Mouse (Mus musculus): ENCODE measurements around the gene Tmem132b. TPM values are rescaled to one million over a fixed set of nuclear protein-coding genes. Genes with fewer than 3 reads are reported as not detected.

Tmem132b gene
- polyA plus RNA-seq, 1 experiment from 2014 or later, result 0.11 TPM

- Histone ChIP-seq H3K27ac (no peak overlapping the region), H3K4me3 (no peak overlapping the region), H3K9me3 (no peaks in the 10 kb centered on the region), H3K27me3 (no peaks in the 10 kb centered on the region), H3K4me2 (no peak overlapping the region), H3K4me1 (peaks cover 7% of the 10 kb centered on the region; the same call in 1 of the 2 replicates), H3K36me3 (no peaks in the 10 kb centered on the region), H3K9ac (no peak overlapping the region)
- WGBS, result 75% methylated on average over 5 of the region's 5 CpGs
- ATAC-seq (ENCODE audit: borderline replicate concordance, extremely low read depth, low FRiP score, low TSS enrichment), result no peak
These were observed 53.6 kb downstream of the Tmem132b start for GRCm38 (mm10) chr5:125585211-125585610.

- no peak overlapping the region for H3K4me3 ChIP-seq
- H3K27me3 ChIP-seq, result no peaks in the 10 kb centered on the region
- ATAC-seq (ENCODE audit: borderline replicate concordance, extremely low read depth, low FRiP score, low TSS enrichment), result no peak
- no peak overlapping the region for H3K27ac ChIP-seq
- no peaks in the 10 kb centered on the region for H3K9me3 ChIP-seq
- H3K9ac ChIP-seq, result no peak overlapping the region
- peaks cover 7% of the 10 kb centered on the region; the same call in 1 of the 2 replicates for H3K4me1 ChIP-seq
- WGBS, result 60% methylated on average over 7 of the region's 7 CpGs
- H3K36me3 ChIP-seq, result no peaks in the 10 kb centered on the region
- H3K4me2 ChIP-seq, result no peak overlapping the region
These were observed 56.6 kb downstream of the Tmem132b start for GRCm38 (mm10) chr5:125588203-125588602.

GRCm38 (mm10) chr5:125588876-125589667 is 57.5 kb downstream of the Tmem132b start:
- no peak overlapping the region for H3K9ac ChIP-seq
- H3K4me2 ChIP-seq, result peak overlapping the region; percentile 48
- H3K27ac ChIP-seq, result no peak overlapping the region
- H3K27me3 ChIP-seq, result no peaks in the 10 kb centered on the region
- no peaks in the 10 kb centered on the region for H3K9me3 ChIP-seq
- H3K4me3 ChIP-seq, result peak overlapping the region; percentile 21
- H3K36me3 ChIP-seq, result no peaks in the 10 kb centered on the region
- 5% methylated on average over 18 of the region's 18 CpGs for WGBS
- peaks cover 7% of the 10 kb centered on the region; the same call in 1 of the 2 replicates for H3K4me1 ChIP-seq
- ATAC-seq (ENCODE audit: borderline replicate concordance, extremely low read depth, low FRiP score, low TSS enrichment), result no peak; the same call in 1 of the 2 replicates

GRCm38 (mm10) chr5:125598056-125598455 is 66.5 kb downstream of the Tmem132b start:
- 76% methylated on average over 10 of the region's 10 CpGs for WGBS
- Histone ChIP-seq H3K27ac (no peak overlapping the region), H3K4me3 (no peak overlapping the region), H3K9me3 (no peaks in the 10 kb centered on the region), H3K4me1 (no peaks in the 10 kb centered on the region), H3K4me2 (no peak overlapping the region), H3K9ac (no peak overlapping the region), H3K36me3 (no peaks in the 10 kb centered on the region), H3K27me3 (no peaks in the 10 kb centered on the region)
- ATAC-seq (ENCODE audit: borderline replicate concordance, extremely low read depth, low FRiP score, low TSS enrichment), result no peak

- Histone ChIP-seq H3K4me3 (no peak overlapping the region), H3K4me2 (no peak overlapping the region), H3K27ac (no peak overlapping the region), H3K27me3 (no peaks in the 10 kb centered on the region), H3K4me1 (no peaks in the 10 kb centered on the region), H3K9ac (no peak overlapping the region), H3K36me3 (no peaks in the 10 kb centered on the region), H3K9me3 (no peaks in the 10 kb centered on the region)
- no peak for ATAC-seq (ENCODE audit: borderline replicate concordance, extremely low read depth, low FRiP score, low TSS enrichment)
- 82% methylated on average over 12 of the region's 12 CpGs for WGBS
These were observed 75.6 kb downstream of the Tmem132b start for GRCm38 (mm10) chr5:125607146-125607545.

- ATAC-seq (ENCODE audit: borderline replicate concordance, extremely low read depth, low FRiP score, low TSS enrichment), result no peak
- WGBS, result 61% methylated on average over 1 of the region's 1 CpGs
These were observed 78.4 kb downstream of the Tmem132b start for GRCm38 (mm10) chr5:125609968-125610367.

GRCm38 (mm10) chr5:125612460-125612859 is 80.9 kb downstream of the Tmem132b start:
- no peaks in the 10 kb centered on the region for H3K9me3 ChIP-seq
- H3K36me3 ChIP-seq, result no peaks in the 10 kb centered on the region
- H3K9ac ChIP-seq, result no peak overlapping the region
- no peaks in the 10 kb centered on the region for H3K4me1 ChIP-seq
- no peak overlapping the region for H3K27ac ChIP-seq
- no peak overlapping the region for H3K4me2 ChIP-seq
- H3K4me3 ChIP-seq, result no peak overlapping the region
- 87% methylated on average over 7 of the region's 7 CpGs for WGBS
- ATAC-seq (ENCODE audit: borderline replicate concordance, extremely low read depth, low FRiP score, low TSS enrichment), result no peak
- no peaks in the 10 kb centered on the region for H3K27me3 ChIP-seq

More at GRCm38 (mm10) chr5:125609968-125610367, 78.4 kb downstream of the Tmem132b start:
- Histone ChIP-seq H3K4me2 (no peak overlapping the region), H3K27ac (no peak overlapping the region), H3K4me1 (no peaks in the 10 kb centered on the region), H3K36me3 (no peaks in the 10 kb centered on the region), H3K4me3 (no peak overlapping the region), H3K9me3 (no peaks in the 10 kb centered on the region), H3K9ac (no peak overlapping the region), H3K27me3 (no peaks in the 10 kb centered on the region)

GRCm38 (mm10) chr5:125613136-125613535 is 81.6 kb downstream of the Tmem132b start:
- Histone ChIP-seq H3K4me1 (no peaks in the 10 kb centered on the region), H3K4me2 (no peak overlapping the region), H3K9ac (no peak overlapping the region), H3K36me3 (no peaks in the 10 kb centered on the region), H3K27ac (no peak overlapping the region), H3K9me3 (no peaks in the 10 kb centered on the region), H3K27me3 (no peaks in the 10 kb centered on the region), H3K4me3 (no peak overlapping the region)
- 77% methylated on average over 5 of the region's 5 CpGs for WGBS
- no peak for ATAC-seq (ENCODE audit: borderline replicate concordance, extremely low read depth, low FRiP score, low TSS enrichment)

- Histone ChIP-seq H3K36me3 (no peaks in the 10 kb centered on the region), H3K4me3 (no peak overlapping the region), H3K9me3 (no peaks in the 10 kb centered on the region), H3K4me1 (no peaks in the 10 kb centered on the region), H3K27ac (no peak overlapping the region), H3K4me2 (no peak overlapping the region), H3K9ac (no peak overlapping the region), H3K27me3 (no peaks in the 10 kb centered on the region)
- 42% methylated on average over 2 of the region's 2 CpGs for WGBS
- ATAC-seq (ENCODE audit: borderline replicate concordance, extremely low read depth, low FRiP score, low TSS enrichment), result no peak
These were observed 82.8 kb downstream of the Tmem132b start for GRCm38 (mm10) chr5:125614348-125614747.

- Histone ChIP-seq H3K4me2 (no peak overlapping the region), H3K27me3 (no peaks in the 10 kb centered on the region), H3K9ac (no peak overlapping the region), H3K36me3 (no peaks in the 10 kb centered on the region), H3K4me1 (no peaks in the 10 kb centered on the region), H3K27ac (no peak overlapping the region), H3K9me3 (no peaks in the 10 kb centered on the region), H3K4me3 (no peak overlapping the region)
- WGBS, result 100% methylated on average over 1 of the region's 1 CpGs
- no peak for ATAC-seq (ENCODE audit: borderline replicate concordance, extremely low read depth, low FRiP score, low TSS enrichment)
These were observed 85.5 kb downstream of the Tmem132b start for GRCm38 (mm10) chr5:125617050-125617449.

- ATAC-seq (ENCODE audit: borderline replicate concordance, extremely low read depth, low FRiP score, low TSS enrichment), result no peak
- no peak overlapping the region for H3K4me3 ChIP-seq
- 80% methylated on average over 9 of the region's 9 CpGs for WGBS
- H3K9ac ChIP-seq, result no peak overlapping the region
- H3K4me1 ChIP-seq, result no peaks in the 10 kb centered on the region
- H3K36me3 ChIP-seq, result no peaks in the 10 kb centered on the region
- no peak overlapping the region for H3K4me2 ChIP-seq
- H3K27me3 ChIP-seq, result no peaks in the 10 kb centered on the region
- no peak overlapping the region for H3K27ac ChIP-seq
- no peaks in the 10 kb centered on the region for H3K9me3 ChIP-seq
These were observed 96.3 kb downstream of the Tmem132b start for GRCm38 (mm10) chr5:125627816-125628348.

GRCm38 (mm10) chr5:125634666-125635065 is 103.1 kb downstream of the Tmem132b start:
- Histone ChIP-seq H3K27ac (no peak overlapping the region), H3K4me1 (no peaks in the 10 kb centered on the region), H3K9me3 (no peaks in the 10 kb centered on the region), H3K4me3 (no peak overlapping the region), H3K9ac (no peak overlapping the region), H3K36me3 (no peaks in the 10 kb centered on the region), H3K4me2 (no peak overlapping the region), H3K27me3 (no peaks in the 10 kb centered on the region)
- no peak for ATAC-seq (ENCODE audit: borderline replicate concordance, extremely low read depth, low FRiP score, low TSS enrichment)
- 73% methylated on average over 6 of the region's 6 CpGs for WGBS

All from lung, embryonic 15.5 days (tissue).